Mouse (Mus musculus): ENCODE measurements around the gene Lix1l.

- TF ChIP-seq CTCF (IDR thresholded peaks at IDR 0.05; ENCODE audit: low read depth) (no peak), EP300 (IDR thresholded peaks at IDR 0.05; ENCODE audit: low read depth) (no peak)
These were observed 60.0 kb downstream of the Lix1l start for GRCm38 (mm10) chr3:96660901-96661300.
